Mouse (Mus musculus): ENCODE measurements around the gene Snap91. TPM values are rescaled to one million over a fixed set of nuclear protein-coding genes. Genes with fewer than 3 reads are reported as not detected.

The Snap91 gene
- polyA plus RNA-seq (2012), result not detected in 2 replicates

DNA sequence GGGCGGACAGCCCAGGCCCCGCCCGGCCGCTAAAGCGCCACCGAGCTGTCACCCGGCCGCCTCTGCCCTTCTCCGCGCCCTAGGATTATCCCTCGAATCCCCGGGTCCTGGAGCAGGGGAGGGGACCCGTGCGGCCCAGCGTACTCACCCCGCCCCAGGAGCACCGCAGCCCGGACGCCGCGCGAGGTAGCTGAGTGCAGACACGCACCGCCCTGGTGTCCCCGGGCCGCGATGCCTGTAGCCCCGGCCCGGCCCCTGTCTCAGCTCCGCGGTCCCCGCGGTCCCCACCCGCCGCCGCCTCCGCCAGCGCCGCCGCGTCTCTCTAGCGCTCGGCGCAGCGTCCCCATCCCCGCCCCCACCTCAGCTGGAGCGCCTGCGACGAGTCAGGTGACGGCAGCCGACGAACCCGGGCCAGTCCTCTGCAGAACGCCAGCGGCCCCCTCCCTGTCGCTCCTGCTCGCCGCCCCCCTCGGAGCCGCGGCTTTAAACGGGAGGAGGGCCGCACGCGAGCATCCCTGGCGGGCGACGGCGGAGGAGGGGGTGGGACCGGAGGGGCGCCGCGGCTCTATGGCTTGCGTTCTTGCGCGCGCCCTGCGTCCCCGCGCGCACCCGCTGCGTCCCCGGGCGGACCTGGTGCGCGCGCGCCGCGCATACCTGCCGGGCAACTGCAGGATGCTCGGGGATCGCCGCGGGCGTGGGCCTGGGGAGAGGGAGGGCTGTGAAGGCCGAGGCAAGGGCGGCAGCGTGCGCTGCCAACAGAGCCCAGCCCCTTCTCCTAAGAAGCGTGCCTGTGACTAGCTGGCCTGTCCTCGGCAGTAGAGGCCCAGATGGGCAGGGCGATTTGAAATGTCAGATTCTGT, at the start of gene Snap91:
Snap91 (minus strand) TSS at position 542 of the 860 bp plus-strand sequence.
- no peak for TF ChIP-seq GATA1 (IDR thresholded peaks at IDR 0.05; ENCODE audit: low read length)

DNA sequence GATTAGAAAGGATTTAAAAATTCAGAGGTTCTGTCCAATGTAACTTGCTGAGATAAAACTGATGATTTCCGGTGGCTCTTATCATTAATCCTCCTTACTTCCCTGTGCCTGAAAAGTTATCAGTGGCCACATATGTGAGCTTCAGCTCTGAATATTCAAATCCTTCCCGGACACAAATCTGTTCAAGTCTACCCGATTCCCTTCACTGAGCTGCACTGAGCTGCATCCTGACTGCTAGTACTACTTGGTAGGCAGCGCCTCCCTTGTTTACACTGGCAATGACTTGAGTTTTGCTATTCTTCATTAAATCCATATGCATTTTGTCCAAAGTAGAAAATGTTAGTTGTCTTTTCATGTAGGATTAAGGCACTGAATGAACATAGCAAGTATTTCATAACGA, 46.1 kb upstream of the Snap91 start:
- TF ChIP-seq GATA1 (IDR thresholded peaks at IDR 0.05; ENCODE audit: low read length), result no peak

GRCm38 (mm10) chr9:86925688-86926087, 45.2 kb upstream of the Snap91 start:
- no peak for TF ChIP-seq GATA1 (IDR thresholded peaks at IDR 0.05; ENCODE audit: low read length)

- TF ChIP-seq GATA1 (IDR thresholded peaks at IDR 0.05; ENCODE audit: low read length), result no peak
These were observed 42.0 kb upstream of the Snap91 start for GRCm38 (mm10) chr9:86922430-86922829.

GRCm38 (mm10) chr9:86916543-86916942, 36.1 kb upstream of the Snap91 start:
- no peak for TF ChIP-seq GATA1 (IDR thresholded peaks at IDR 0.05; ENCODE audit: low read length)

- no peak for TF ChIP-seq GATA1 (IDR thresholded peaks at IDR 0.05; ENCODE audit: low read length)
These were observed 19.2 kb upstream of the Snap91 start for GRCm38 (mm10) chr9:86899502-86900199.

GRCm38 (mm10) chr9:86879216-86880112, 990 bp downstream of the Snap91 start:
- TF ChIP-seq GATA1 (IDR thresholded peaks at IDR 0.05; ENCODE audit: low read length), result no peak

- TF ChIP-seq GATA1 (IDR thresholded peaks at IDR 0.05; ENCODE audit: low read length), result no peak
These were observed 1.7 kb downstream of the Snap91 start for GRCm38 (mm10) chr9:86878716-86879115.

DNA sequence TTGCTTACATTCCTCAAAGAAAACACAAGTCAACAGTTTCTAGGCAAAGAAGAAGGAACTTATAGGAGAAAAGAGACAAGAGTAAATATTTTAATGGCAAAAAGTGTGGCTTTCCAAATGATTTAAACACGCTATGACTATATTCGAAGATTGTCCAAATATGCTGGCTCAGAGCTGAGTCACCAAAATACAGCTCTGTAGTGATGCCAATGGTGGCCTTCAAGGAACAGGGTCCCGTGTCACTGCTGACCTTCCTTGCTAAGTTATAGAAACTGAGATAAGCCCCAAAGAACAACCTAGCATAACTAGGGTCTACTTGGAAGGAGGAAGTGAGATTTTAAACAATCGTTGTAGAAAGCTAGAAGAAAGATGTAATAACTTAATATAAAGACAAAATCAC, 6.8 kb downstream of the Snap91 start:
- TF ChIP-seq GATA1 (IDR thresholded peaks at IDR 0.05; ENCODE audit: low read length), result no peak

GRCm38 (mm10) chr9:86869586-86870338, 10.7 kb downstream of the Snap91 start:
- TF ChIP-seq GATA1 (IDR thresholded peaks at IDR 0.05; ENCODE audit: low read length), result no peak

GRCm38 (mm10) chr9:86858101-86858500, 22.4 kb downstream of the Snap91 start:
- TF ChIP-seq GATA1 (IDR thresholded peaks at IDR 0.05; ENCODE audit: low read length), result no peak

DNA sequence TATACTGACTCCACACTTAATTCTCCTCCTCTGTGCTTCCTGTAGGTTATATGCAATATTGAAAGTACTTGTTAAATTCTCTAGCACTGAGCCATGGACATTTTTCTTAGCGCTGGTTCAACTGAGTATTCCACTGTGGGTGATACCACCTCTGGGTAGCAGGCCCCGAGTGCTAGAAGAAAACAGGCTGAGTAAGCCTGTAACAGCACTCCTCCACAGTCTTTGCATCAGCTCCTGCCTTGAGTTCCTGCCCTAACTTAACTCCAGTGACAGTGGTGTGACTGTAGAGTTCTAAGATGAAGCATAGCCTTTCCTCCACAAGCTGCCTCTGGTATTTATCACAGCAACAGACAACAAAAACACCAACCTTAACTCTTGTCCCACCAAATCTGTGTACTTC, 22.8 kb downstream of the Snap91 start:
- TF ChIP-seq GATA1 (IDR thresholded peaks at IDR 0.05; ENCODE audit: low read length), result no peak

DNA sequence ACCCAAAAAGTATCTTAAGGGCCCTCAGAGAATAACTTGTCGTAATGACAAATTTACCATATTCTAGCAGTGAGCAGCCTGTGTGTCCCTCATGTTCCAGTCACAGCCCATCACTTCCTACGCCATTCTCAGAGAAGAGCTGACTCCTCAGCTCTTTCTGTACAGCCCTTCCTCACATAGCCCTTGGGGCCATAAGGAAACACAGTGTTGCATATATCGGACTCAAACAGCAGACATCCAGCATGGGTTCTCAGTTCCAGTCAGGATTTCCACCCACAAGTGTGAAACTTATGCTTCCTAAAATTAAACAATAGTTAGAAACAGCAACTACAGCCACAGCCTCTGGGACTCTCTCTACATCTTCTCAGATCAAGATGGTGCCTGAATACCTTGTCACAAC, 27.6 kb downstream of the Snap91 start:
- TF ChIP-seq GATA1 (IDR thresholded peaks at IDR 0.05; ENCODE audit: low read length), result no peak

DNA sequence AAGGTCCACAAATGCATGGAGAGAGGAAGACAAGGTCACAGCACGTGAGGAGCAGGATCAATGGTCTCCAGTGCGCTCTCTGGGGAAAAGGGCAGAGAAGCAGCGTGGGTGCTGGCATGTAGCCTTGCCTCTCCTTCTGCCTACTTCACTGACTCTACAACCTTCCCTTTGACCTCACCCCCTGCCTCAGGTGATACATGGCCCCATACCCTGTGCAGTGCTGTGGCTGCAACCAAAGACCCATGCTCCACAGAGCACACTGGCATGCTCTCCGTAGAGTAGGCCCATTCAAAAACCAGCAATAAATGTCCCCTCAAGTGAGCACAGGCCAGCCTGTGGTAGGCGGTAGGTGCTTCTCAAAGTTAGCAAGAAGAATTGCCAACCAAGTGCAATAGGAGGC, 28.8 kb downstream of the Snap91 start:
- TF ChIP-seq GATA1 (IDR thresholded peaks at IDR 0.05; ENCODE audit: low read length), result no peak

Data from G1E-ER4 (cell line).